Mouse (Mus musculus): ENCODE measurements around the gene Igfals. TPM values are rescaled to one million over a fixed set of nuclear protein-coding genes. Genes with fewer than 3 reads are reported as not detected.

The Igfals gene
- polyA plus RNA-seq, 1 experiment from 2014 or later, result 0.23 TPM

GRCm38 (mm10) chr17:24898041-24898854 lies 32.5 kb downstream of the Igfals start:
- no peak for ATAC-seq (ENCODE audit: low FRiP score)
- H3K27me3 ChIP-seq, result no peaks in the 10 kb centered on the region
- peaks cover 34% of the 10 kb centered on the region for H3K4me1 ChIP-seq
- H3K27ac ChIP-seq, result no peak overlapping the region
- WGBS, result 82% methylated on average over 4 of the region's 4 CpGs
- H3K4me2 ChIP-seq (replicated peaks), result peak overlapping the region; percentile 98; the same call in 1 of the 2 replicates
- H3K9me3 ChIP-seq (replicated peaks), result no peaks in the 10 kb centered on the region
- H3K4me3 ChIP-seq, result no peak overlapping the region
- H3K36me3 ChIP-seq, result peaks cover 65% of the 10 kb centered on the region
- H3K9ac ChIP-seq, result no peak overlapping the region

GRCm38 (mm10) chr17:24899153-24899552 lies 33.4 kb downstream of the Igfals start:
- ATAC-seq (ENCODE audit: low FRiP score), result no peak
- peaks cover 27% of the 10 kb centered on the region for H3K4me1 ChIP-seq
- no peak overlapping the region for H3K4me3 ChIP-seq
- H3K27me3 ChIP-seq, result no peaks in the 10 kb centered on the region
- H3K9me3 ChIP-seq (replicated peaks), result no peaks in the 10 kb centered on the region
- peaks cover 69% of the 10 kb centered on the region for H3K36me3 ChIP-seq
- H3K9ac ChIP-seq, result no peak overlapping the region
- no peak overlapping the region for H3K4me2 ChIP-seq (replicated peaks)
- 87% methylated on average over 5 of the region's 5 CpGs for WGBS
- no peak overlapping the region for H3K27ac ChIP-seq

GRCm38 (mm10) chr17:24900014-24900413 lies 34.2 kb downstream of the Igfals start:
- Histone ChIP-seq H3K27me3 (no peaks in the 10 kb centered on the region), H3K4me3 (no peak overlapping the region), H3K9ac (no peak overlapping the region), H3K27ac (no peak overlapping the region), H3K36me3 (peaks cover 78% of the 10 kb centered on the region), H3K4me1 (peaks cover 24% of the 10 kb centered on the region), H3K4me2 (replicated peaks) (no peak overlapping the region), H3K9me3 (replicated peaks) (no peaks in the 10 kb centered on the region)
- no peak for ATAC-seq (ENCODE audit: low FRiP score)
- WGBS, result 93% methylated on average over 6 of the region's 6 CpGs

GRCm38 (mm10) chr17:24902124-24902523 lies 36.3 kb downstream of the Igfals start:
- ATAC-seq (ENCODE audit: low FRiP score), result no peak
- Histone ChIP-seq H3K27ac (no peak overlapping the region), H3K27me3 (no peaks in the 10 kb centered on the region), H3K9me3 (replicated peaks) (no peaks in the 10 kb centered on the region), H3K4me1 (peaks cover 9% of the 10 kb centered on the region), H3K36me3 (peaks cover 99% of the 10 kb centered on the region), H3K9ac (no peak overlapping the region), H3K4me3 (no peak overlapping the region), H3K4me2 (replicated peaks) (no peak overlapping the region)
- WGBS, result 90% methylated on average over 5 of the region's 5 CpGs

- no peak for ATAC-seq (ENCODE audit: low FRiP score)
- H3K4me3 ChIP-seq, result no peak overlapping the region
- H3K9ac ChIP-seq, result no peak overlapping the region
- H3K27ac ChIP-seq, result no peak overlapping the region
- no peaks in the 10 kb centered on the region for H3K9me3 ChIP-seq (replicated peaks)
- WGBS, result 68% methylated on average over 9 of the region's 9 CpGs
- no peaks in the 10 kb centered on the region for H3K27me3 ChIP-seq
- peaks cover 2% of the 10 kb centered on the region for H3K4me1 ChIP-seq
- peaks cover 99% of the 10 kb centered on the region for H3K36me3 ChIP-seq
- no peak overlapping the region for H3K4me2 ChIP-seq (replicated peaks)
Measured at GRCm38 (mm10) chr17:24902671-24903474, 37.1 kb downstream of the Igfals start.

GRCm38 (mm10) chr17:24903767-24904166 lies 38.0 kb downstream of the Igfals start:
- H3K4me1 ChIP-seq, result no peaks in the 10 kb centered on the region
- no peaks in the 10 kb centered on the region for H3K27me3 ChIP-seq
- H3K36me3 ChIP-seq, result peaks cover 99% of the 10 kb centered on the region
- H3K9ac ChIP-seq, result no peak overlapping the region
- 91% methylated on average over 9 of the region's 9 CpGs for WGBS
- H3K27ac ChIP-seq, result no peak overlapping the region
- ATAC-seq (ENCODE audit: low FRiP score), result no peak
- H3K9me3 ChIP-seq (replicated peaks), result no peaks in the 10 kb centered on the region
- H3K4me3 ChIP-seq, result no peak overlapping the region
- no peak overlapping the region for H3K4me2 ChIP-seq (replicated peaks)

GRCm38 (mm10) chr17:24907591-24907990 lies 41.8 kb downstream of the Igfals start:
- WGBS, result 94% methylated on average over 2 of the region's 2 CpGs
- Histone ChIP-seq H3K36me3 (peaks cover 99% of the 10 kb centered on the region), H3K4me3 (no peak overlapping the region), H3K9me3 (replicated peaks) (no peaks in the 10 kb centered on the region), H3K9ac (no peak overlapping the region), H3K4me2 (replicated peaks) (no peak overlapping the region), H3K4me1 (no peaks in the 10 kb centered on the region), H3K27me3 (no peaks in the 10 kb centered on the region), H3K27ac (no peak overlapping the region)
- no peak for ATAC-seq (ENCODE audit: low FRiP score)

GRCm38 (mm10) chr17:24913984-24914383 lies 48.2 kb downstream of the Igfals start:
- H3K4me1 ChIP-seq, result no peaks in the 10 kb centered on the region
- H3K4me2 ChIP-seq (replicated peaks), result no peak overlapping the region
- no peak overlapping the region for H3K9ac ChIP-seq
- H3K4me3 ChIP-seq, result no peak overlapping the region
- ATAC-seq (ENCODE audit: low FRiP score), result no peak
- H3K36me3 ChIP-seq, result peaks cover 96% of the 10 kb centered on the region
- no peak overlapping the region for H3K27ac ChIP-seq
- no peaks in the 10 kb centered on the region for H3K9me3 ChIP-seq (replicated peaks)
- H3K27me3 ChIP-seq, result no peaks in the 10 kb centered on the region

GRCm38 (mm10) chr17:24923246-24923645 lies 57.4 kb downstream of the Igfals start:
- H3K9ac ChIP-seq, result no peak overlapping the region
- no peak overlapping the region for H3K4me2 ChIP-seq (replicated peaks)
- no peak for ATAC-seq (ENCODE audit: low FRiP score)
- H3K27ac ChIP-seq, result no peak overlapping the region
- WGBS, result 100% methylated on average over 1 of the region's 1 CpGs
- H3K36me3 ChIP-seq, result peaks cover 91% of the 10 kb centered on the region
- H3K27me3 ChIP-seq, result no peaks in the 10 kb centered on the region
- H3K4me1 ChIP-seq, result no peaks in the 10 kb centered on the region
- H3K9me3 ChIP-seq (replicated peaks), result no peaks in the 10 kb centered on the region
- no peak overlapping the region for H3K4me3 ChIP-seq

- ATAC-seq (ENCODE audit: low FRiP score), result no peak
- H3K36me3 ChIP-seq, result peaks cover 42% of the 10 kb centered on the region
- H3K4me1 ChIP-seq, result peaks cover 7% of the 10 kb centered on the region
- no peaks in the 10 kb centered on the region for H3K9me3 ChIP-seq (replicated peaks)
- no peak overlapping the region for H3K4me2 ChIP-seq (replicated peaks)
- 87% methylated on average over 1 of the region's 1 CpGs for WGBS
- H3K9ac ChIP-seq, result no peak overlapping the region
- no peaks in the 10 kb centered on the region for H3K27me3 ChIP-seq
- H3K4me3 ChIP-seq, result no peak overlapping the region
- no peak overlapping the region for H3K27ac ChIP-seq
Measured at GRCm38 (mm10) chr17:24929506-24929905, 63.7 kb downstream of the Igfals start.
